Mouse (Mus musculus) cerebellum, postnatal 36 days (tissue): ENCODE data around the gene Dst.

Source experiments
- DNase-seq, 2 experiments: peaks; one replicate each; pipeline ENCODE4 v3.0.0; 2021 to 2022; ENCODE audit warnings: mixed read lengths in 2 of 2

Dst gene

DNA sequence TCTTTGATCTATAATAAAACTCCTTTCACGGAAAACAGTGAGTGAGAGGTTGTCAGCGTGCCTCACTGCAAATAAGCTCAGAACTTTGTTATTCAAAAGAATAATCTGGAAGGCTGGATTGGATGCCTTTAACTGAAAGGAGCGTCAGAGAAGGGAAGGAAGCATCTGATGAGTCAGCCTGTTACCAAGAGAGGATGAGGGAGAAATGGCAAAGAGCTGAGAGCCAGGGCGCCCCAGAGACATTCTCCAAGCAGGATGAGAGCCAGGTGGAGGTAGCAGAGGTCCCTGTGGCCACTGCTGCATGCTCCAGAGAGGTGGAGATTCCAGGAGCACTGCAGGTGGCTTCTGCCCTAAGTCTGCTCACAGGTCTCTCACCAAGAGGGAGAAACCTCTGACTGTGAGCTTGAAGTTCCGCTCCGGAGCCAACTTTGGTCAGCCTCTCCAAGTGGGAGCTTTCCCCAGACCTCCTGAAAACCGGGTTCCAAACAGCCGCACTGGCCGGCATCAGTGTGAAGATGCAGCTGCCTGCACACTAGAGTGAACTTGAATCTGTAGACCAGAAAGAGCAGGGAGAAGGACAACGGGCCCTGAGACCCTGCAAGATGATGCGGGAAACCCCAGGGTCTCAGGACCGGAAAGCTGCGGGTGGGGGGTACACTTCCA is 231.3 kb downstream of the Dst start:
- peak in 1 of 2 experiments; percentile 30 for DNase-seq

DNA sequence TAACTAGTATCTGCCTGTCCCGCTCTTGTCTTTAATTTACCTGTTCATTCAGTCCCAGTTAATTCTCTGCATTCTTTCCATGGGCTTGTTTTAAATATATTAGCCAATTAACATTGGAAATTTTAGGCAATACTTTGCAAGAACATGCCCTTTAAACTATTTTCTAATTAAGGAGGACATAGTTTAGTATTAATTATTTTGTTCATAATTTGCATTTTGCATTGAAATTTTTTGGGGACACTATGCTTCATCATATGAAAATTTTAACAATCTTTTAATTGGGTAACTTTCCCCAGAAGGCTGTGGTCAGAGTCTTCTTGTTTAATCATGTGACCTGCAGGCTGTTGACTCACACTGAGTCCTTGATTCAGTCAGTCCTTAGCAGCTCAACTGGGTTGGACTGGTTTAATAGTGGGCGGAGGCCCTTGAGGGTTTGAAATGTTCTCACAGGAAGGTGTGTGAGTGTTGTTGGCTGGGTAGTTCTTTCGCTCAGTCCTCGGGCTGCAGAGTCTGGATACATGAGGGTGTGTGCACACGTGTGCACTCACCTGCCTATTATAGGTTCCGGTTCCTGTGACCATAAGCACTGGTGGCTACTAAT is 231.9 kb downstream of the Dst start:
- DNase-seq, result no peak

DNA sequence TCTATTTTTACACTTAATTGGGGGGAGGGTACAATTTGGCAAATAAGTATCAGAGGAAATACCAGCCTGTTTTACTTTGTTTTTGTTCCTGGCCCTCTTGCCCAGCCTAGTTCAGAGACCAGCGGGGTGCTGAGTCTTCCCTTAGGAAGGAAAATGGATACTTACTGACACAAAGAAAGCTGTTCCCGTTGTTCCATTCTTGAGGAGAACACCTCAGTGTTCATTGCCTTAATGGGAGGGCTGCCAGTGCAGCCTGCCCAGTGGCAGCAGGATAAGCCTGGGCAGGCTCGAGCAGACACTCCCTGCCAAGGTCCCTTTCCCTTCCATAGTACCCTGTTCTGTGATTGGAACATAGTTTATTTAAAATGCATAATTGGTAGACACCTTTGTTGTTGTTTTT is 232.7 kb downstream of the Dst start:
- peak; percentile 60 for DNase-seq

DNA sequence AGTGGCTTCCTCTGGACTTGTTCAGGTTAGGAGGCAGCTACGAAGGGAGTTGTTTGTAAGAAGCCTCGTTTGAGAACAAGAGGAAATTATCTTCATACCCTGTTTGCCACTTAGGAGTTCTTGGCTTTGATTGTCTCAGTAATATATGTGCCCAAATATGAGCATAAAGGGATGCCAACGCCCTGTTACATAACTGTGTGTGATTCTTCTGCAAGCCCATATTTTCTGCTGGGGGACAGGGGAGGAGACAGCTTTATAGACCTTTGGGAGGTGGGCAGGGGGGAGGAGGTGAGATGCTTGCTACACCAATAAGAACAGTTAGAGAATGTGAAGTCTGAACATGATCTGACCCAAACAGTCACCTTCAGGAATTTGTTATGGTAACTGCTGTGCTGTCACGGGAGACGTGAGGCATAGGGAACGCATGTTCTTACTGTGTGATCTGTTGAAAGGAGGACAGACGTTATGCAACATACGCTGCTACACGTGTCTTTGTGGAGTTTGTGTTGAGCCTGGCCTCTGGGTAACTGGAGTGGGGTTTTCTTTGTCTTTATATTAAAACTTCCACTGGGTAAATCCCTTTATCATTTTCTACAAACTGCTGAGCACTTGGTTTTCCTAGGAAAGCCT is 235.0 kb downstream of the Dst start:
- no peak for DNase-seq

DNA sequence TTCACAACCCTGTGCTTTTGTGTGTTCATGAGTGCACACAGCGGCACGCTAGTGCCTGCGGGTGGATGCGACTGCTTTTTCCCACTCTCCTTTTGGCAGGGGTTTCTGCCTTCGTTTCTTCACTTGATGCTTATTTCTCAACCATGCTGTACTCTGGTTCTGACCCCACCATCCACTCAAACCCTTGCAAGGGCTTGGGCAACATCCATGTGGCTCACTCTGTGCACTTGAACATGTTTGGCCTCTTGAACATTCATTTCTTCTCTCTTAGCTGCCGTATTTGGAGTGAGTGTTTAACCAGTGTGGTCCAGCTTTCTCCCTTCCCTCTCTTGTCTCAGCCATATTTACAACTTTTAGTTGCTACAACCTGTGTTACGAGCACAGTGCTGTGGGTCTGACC is 236.8 kb downstream of the Dst start:
- DNase-seq, result no peak

DNA sequence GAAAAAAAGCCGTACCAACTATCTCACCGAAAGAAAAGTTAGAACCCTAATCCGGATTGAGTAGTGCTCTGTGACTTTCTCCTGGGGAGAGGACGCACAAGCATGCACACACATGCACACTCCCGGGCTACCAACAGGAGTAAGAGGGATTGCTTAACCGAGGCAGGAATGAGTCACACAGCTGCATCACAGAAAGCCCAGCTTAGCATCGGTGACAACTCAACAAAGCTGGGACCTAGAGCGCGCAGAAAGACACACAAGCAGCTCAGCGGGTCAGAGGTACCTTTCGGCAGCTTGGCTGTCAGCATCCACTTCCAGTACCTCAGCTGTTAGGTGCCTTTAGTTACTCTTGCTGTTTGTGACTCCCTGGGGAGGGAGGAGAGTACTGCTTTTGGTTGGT is 240.0 kb downstream of the Dst start:
- no peak for DNase-seq

DNA sequence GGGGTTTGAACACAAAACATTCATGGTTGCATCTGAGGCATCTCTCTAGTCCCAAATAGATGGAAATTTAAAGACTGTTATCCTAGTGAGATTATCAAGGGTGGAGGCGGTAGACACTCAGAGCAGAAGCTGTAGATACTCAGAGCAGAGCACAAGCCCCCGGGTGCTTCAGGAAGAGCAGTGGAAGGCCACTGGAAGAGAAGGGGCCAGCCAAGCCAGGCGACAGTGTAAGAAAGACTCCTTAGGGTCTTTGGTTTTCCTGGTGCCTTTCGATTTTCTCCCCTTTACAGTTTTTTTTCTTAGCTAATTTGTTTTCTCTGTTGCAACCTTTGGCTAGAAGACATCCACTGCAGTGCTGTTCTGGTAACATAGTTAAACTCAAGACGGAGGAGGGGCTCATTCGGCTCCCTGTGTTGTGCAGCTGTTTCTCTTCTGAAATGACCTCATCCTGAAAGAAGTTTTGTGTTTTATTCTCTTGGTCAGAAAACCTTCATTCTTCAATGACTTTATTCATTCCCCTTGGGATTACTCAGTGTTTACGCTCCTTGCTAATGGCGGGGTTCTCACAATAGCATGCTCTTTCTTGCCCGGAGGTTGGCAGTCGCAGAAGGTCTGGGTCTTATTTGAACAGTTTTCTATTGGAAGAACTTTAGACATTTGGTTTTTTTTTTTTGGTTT is 242.5 kb downstream of the Dst start:
- no peak for DNase-seq

DNA sequence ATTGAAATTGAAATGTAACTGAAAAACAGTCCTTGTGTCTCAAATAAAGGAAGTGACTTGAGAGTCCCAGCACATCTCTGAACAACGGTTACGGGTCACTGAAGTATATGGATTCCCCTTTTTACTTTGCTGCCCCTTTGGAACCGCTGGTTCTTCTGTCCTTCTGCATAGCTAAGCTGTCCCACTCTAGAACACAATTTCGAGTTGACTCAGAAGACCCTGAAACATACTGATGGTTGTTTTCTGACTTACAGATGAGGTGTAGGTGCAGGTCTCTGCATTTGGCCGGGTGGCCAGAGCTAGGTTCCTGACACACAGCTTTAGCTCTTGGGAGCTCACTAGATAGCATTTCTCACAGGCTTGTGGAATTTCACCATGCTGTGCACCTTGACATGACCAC is 244.7 kb downstream of the Dst start:
- DNase-seq, result no peak

DNA sequence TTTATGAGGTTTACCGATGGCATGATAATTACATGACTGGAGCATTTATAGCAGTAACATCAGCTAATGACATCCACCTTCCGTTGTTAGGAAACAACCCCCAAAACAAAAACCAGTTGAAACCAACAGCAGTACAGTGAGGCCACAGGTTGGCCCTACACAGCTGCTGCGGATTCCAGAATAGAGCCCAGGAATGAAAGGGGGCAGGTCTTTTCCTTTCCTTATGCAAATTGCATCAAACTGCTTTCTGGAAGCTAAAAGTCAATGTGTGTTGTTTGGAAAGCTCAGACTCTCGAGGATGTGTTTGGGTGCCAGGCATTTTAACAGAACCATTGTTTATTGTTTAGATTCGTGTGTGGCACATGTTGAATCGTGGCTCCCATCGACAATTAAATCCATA is 248.0 kb downstream of the Dst start:
- no peak for DNase-seq

DNA sequence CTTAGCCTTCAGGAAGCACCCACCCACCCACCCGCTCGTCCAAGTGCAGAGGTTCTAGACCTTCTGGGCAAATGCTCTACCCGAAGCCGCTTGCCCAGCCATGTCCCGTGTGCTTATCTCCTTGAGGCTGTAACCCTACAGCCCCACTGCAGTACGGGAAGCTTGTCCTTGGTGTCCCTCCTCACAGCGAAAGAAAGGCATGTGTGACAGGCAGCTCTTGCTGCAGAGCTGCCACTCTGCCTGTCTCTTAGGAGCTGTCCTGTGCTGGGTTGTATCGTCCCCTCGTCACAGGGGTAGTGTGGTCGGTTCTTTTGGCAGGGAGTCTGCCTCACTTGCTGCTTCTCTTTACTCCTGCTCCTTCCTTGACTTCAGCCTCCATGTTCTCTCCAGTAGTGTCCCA is 249.7 kb downstream of the Dst start:
- DNase-seq, result no peak

DNA sequence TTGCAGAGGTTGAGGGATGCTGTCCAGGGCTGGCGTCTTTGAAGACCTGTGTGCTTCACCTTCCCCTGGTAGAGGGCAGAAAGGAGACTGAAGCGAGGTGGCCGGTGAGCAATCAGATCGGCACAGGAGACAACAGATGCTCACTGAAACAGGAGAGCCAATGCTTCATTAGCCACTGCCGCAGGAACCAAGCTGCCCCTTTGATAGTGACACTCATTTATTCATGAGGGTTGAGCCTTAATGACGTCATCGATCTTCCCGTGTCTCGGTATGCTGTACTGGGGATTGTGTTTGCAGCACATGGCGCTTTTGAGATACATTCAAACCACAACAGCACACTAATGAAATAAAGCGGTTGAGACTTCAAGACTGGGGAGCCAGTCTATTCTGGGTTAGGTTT is 250.8 kb downstream of the Dst start:
- peak in 1 of 2 experiments; percentile 28 for DNase-seq

DNA sequence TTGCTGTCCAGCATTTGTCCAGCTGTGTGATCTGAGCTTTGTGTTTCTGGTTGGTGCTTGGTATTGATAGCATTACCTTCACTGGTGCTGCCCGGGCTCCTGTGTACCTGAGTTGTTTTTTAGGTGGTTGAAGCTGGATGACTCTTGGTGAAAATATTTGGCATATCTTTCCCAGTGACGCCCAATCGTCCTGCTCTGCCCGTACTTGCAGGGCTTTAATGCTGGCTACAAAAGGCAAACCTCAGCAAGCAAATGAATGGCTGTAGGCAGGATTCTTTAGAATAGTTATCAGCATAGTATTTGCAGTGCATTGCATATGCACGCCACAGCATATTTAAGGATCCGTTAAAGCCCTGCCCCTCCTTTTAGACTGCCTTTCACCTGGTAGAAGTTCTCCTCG is 251.9 kb downstream of the Dst start:
- no peak for DNase-seq

DNA sequence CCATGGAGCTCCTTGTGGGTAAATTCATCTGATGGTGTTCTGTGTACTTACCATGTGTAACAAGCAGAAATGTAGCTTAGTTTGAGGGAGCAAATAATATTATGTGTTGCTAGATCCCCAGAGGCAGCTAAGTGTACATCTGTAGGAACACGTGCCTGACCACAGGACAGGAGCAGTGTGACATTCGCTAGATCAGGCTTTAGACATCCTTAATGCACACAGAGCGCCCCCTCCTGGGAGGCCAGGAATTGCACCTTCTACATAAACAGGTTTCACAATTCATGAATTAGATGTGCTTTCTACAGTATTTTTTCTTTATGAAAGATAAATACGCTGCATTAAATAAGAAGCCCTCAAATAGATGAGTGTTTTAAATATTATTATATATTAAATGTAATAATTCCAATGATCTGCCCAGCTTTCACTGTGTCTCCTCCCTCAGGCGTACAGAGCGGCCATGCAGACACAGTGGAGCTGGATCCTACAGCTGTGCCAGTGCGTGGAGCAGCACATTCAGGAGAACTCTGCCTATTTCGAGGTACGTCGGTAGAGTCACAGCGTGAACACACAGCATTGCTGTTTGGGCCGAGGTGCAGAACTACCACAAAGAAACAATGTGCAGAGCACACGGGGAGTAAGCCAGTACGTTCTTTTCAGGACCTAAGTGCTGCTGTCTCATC is 256.7 kb downstream of the Dst start:
- DNase-seq, result peak; percentile 89 to 93

DNA sequence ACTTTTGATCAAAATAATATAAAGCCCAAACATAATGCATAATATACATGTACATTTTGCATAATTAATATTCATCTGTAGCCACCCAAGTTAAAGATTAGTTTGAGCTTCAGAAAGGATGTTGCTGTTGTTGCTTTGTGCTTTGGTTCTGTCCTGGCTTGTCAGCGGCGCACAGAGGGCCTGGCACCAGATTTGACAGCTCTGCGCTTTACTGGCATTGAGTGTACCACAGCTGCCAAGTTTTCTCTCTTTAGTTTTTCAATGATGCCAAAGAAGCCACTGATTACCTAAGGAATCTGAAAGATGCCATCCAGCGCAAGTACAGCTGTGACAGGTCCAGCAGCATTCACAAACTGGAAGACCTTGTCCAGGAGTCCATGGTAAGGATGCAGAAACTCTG is 257.9 kb downstream of the Dst start:
- DNase-seq, result no peak

DNA sequence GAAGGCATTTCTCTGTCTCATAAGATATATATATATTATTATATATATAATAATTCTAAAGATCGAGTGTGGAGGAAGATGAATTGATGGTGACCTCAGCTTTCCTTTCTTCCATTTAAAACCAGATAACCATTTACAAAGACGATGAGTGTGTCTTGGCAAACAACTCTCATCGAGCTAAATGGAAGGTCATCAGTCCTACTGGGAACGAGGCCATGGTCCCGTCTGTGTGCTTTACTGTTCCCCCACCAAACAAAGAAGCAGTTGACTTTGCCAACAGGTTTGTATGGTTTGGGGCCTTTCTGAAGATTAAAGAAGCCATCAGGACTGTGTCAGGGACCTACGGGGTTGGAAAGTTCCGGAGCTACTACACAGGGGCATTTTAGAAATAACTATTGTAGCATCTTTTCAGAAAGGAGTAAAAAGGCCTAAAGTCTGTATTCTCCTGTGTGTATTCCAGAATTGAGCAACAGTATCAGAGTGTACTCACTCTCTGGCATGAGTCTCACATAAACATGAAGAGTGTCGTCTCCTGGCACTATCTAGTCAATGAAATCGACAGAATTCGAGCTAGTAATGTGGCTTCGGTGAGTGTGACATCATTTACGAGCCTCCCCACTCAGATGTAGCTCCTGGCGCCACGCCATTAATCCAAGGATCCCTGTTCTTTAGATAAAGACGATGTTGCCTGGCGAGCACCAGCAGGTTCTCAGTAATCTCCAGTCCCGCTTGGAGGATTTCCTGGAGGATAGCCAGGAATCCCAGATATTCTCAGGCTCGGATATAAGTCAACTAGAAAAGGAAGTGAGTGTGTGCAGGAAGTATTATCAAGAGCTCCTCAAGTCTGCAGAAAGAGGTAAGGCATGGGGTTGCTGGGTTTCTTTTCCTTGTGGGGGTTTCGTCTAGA is 259.4 kb downstream of the Dst start:
- DNase-seq, result peak; percentile 38 to 49

DNA sequence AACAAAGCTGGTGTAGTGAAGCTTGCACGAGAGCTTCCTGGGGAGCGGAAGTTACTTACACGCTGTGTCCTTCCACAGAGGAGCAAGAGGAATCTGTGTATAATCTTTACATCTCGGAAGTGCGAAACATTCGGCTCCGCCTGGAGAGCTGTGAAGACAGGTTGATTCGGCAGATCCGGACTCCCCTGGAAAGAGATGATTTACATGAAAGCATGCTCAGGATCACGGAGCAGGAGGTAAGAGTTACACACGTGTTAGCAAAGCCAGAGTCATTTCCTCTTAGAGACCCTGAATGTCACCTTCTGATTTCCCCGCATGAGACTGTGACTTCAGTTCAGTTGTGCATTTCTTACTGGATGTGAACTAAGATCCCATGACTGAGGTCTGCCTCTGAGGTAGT is 261.1 kb downstream of the Dst start:
- no peak for DNase-seq

DNA sequence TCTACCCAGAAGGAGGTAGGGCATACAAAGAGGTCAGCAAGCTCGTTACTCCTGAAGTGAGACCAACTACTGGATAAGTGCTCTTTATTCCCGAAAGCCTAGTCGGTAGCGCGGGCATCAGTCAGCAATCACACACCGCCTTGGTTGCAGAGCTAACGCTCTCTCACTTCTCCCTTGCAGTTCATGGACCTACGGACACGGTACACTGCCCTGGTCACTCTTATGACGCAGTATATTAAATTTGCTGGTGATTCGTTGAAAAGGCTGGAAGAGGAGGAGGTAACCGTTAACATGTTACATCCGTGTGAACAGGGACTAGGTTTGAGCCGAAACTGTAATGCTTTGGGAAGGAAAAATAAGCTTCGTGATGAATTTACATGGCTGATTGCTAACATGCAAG is 266.5 kb downstream of the Dst start:
- DNase-seq, result no peak

DNA sequence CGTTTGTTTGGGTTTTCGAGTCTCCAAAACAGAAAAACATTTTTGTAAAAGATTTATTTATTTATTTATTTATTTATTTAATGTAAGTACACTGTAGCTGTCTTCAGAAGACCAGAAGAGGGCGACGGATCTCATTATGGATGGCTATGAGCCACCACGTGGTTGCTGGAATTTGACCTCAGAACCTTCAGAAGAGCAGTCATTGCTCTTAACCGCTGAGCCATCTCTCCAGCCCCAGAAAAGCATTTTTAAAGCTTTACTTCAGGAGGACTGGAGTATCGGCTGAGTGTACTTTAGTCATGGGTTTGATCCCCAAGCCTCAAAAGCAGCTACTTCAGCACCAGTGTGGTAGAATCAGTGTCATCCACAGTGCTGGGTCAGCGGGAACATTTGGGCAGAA is 266.9 kb downstream of the Dst start:
- DNase-seq, result no peak

DNA sequence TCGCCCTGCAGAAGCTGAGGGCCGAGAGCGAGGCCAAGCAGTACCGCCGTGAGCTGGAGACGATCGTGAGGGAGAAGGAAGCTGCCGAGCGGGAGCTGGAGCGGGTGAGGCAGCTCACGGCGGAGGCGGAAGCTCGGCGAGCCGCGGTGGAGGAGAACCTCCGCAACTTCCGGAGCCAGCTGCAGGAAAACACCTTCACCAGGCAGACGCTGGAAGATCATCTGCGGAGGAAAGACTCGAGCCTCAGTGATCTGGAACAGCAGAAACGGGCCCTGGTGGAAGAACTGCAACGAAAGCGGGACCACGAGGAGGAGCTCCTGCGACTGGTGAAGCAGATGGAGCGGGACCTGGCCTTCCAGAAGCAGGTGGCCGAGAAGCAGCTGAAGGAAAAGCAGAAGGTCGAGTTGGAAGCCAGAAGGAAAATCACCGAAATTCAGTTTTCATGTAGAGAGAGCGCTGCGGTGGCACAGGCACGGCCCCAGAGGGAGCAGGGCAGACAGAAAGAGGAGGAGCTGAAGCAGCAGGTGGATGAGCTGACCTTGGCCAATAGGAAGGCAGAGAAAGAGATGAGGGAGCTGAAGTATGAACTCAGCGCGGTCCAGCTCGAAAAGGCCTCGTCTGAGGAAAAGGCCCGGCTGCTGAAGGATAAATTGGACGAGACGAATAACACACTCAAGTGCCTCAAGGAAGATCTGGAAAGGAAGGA is 270.1 kb downstream of the Dst start:
- peak; percentile 41 to 51 for DNase-seq

DNA sequence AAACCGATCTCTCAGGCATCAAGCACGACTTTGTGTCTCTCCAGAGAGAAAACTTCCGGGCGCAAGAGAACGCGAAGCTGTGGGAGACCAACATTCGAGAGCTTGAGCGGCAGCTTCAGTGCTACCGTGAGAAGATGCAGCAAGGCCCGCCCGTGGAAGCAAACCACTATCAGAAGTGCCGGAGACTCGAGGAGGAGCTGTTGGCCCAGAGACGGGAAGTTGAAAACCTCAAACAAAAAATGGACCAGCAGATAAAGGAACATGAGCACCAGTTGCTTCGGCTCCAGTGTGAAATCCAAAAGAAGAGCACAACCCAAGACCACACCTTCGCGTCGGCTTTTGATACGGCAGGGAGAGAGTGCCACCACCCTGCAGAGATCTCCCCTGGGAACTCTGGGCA is 271.7 kb downstream of the Dst start:
- DNase-seq, result no peak

DNA sequence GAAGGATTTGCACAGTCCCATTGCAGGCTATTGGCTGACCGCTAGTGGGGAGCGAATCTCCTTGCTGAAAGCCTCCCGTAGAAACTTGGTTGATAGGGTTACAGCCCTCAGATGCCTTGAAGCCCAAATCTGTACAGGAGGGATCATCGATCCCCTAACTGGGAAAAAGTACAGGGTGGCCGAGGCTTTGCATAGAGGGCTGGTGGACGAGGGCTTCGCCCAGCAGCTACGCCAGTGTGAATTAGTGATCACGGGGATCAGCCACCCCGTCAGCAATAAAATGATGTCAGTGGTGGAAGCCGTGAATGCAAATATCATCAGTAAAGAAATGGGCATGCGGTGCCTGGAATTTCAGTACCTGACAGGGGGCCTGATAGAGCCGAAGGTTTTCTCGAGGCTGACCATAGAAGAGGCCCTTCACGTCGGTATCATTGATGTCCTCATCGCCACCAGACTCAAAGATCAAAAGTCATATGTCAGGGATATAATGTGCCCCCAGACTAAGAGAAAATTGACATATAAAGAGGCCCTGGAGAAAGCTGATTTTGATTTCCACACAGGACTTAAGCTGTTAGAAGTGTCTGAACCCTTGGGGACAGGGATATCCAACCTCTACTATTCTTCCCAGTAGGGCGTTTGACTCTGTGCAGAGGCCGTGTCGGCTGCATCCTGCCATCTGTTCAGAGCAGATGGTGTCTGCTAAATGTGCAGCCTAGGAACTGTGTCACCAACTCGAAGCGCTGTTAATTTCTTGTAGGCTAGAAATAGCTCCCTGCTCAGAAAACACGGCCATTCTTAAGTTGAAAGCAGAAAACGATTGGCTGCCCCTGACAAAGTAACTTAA is 274.6 kb downstream of the Dst start:
- peak; percentile 88 to 90 for DNase-seq
